Mouse (Mus musculus): ENCODE measurements around the gene Tsen2.

Gene Tsen2

GRCm38 (mm10) chr6:115601715-115602523 is 57.5 kb downstream of the Tsen2 start, which contains the start of gene Mkrn2:
Gene Mkrn2 (plus strand): TSS chr6:115601902.
- DNase-seq (ENCODE audit: low read depth, low spot score): peak; percentile 92

- DNase-seq (ENCODE audit: low read depth, low spot score): no peak
These were observed 62.0 kb downstream of the Tsen2 start for GRCm38 (mm10) chr6:115606461-115606860.

- no peak for DNase-seq (ENCODE audit: low read depth, low spot score)
These were observed 63.0 kb downstream of the Tsen2 start for GRCm38 (mm10) chr6:115607429-115607828.

- peak; percentile 66 for DNase-seq (ENCODE audit: low read depth, low spot score)
These were observed 64.7 kb downstream of the Tsen2 start for GRCm38 (mm10) chr6:115609121-115609520.

- DNase-seq (ENCODE audit: low read depth, low spot score): no peak
These were observed 65.8 kb downstream of the Tsen2 start for GRCm38 (mm10) chr6:115610301-115610700.

- DNase-seq (ENCODE audit: low read depth, low spot score): no peak
These were observed 69.3 kb downstream of the Tsen2 start for GRCm38 (mm10) chr6:115613793-115614192.

- DNase-seq (ENCODE audit: low read depth, low spot score): no peak
These were observed 71.5 kb downstream of the Tsen2 start for GRCm38 (mm10) chr6:115615983-115616382.

- DNase-seq (ENCODE audit: low read depth, low spot score): no peak
These were observed 75.4 kb downstream of the Tsen2 start for GRCm38 (mm10) chr6:115619818-115620217.

GRCm38 (mm10) chr6:115620942-115621341 is 76.5 kb downstream of the Tsen2 start:
- DNase-seq (ENCODE audit: low read depth, low spot score): no peak

GRCm38 (mm10) chr6:115626121-115626520 is 81.7 kb downstream of the Tsen2 start:
- DNase-seq (ENCODE audit: low read depth, low spot score): no peak
